Mouse (Mus musculus): Measurements from ENCODE around the gene Dnajc5. TPM values are rescaled to one million over a fixed set of nuclear protein-coding genes. Genes with fewer than 3 reads are reported as not detected.

Gene Dnajc5
- total RNA-seq (2014; rRNA removed; ENCODE audit: low replicate concordance) (146 and 190 TPM in 2 replicates), polyA plus RNA-seq (2015; fragmentation: Nextera tagmentation; extraction: Ambion mirVana) (60.0 and 72.6 TPM in 2 replicates)

DNA sequence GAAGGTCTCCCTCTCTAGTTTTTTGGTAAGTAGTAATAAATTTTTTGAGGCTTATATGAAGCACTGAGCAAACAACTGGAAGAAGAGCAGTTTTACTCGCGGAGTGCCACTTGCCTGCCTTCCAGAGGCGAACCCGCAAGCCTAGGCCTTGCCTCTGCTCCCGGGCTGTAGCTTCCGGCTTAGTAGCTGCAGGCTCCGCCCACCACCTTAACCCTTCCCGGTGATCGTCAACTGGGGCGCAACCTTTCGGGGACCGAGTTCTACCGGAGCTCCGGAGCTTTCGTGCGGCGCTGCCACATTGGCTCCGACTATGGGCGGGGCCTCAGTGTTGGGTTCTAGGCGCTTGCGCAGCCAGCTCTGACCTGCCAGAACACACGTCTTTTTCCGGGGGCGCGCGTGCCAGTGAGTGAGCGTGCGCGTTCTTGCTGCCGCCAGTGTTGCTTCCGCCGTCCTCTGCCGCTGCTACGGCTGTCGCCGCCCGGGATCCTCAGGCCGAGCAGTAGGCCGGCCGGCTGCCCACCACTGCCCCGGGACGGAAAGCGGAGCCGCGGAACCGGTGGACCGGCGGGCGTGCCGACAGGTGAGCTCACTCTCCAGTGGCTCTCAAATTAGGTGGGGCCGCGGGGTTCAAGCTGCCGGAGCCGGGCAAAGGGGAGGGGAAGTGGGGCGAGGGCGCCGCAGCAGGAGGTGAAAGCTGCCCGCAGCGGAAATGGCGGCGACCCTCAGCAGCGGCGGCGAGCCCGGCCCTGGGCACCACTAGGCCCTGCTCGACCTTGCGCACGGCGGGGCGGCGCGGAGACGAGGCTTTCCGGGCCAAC, at the start of gene Dnajc5:
Gene Dnajc5 (plus strand): TSS at position 368 of the 818 bp plus-strand sequence.
- under 1% methylated on average over 74 of the region's 74 CpGs for WGBS
- ATAC-seq (ENCODE audit: insufficient read depth, low read depth) = peak; percentile 97

DNA sequence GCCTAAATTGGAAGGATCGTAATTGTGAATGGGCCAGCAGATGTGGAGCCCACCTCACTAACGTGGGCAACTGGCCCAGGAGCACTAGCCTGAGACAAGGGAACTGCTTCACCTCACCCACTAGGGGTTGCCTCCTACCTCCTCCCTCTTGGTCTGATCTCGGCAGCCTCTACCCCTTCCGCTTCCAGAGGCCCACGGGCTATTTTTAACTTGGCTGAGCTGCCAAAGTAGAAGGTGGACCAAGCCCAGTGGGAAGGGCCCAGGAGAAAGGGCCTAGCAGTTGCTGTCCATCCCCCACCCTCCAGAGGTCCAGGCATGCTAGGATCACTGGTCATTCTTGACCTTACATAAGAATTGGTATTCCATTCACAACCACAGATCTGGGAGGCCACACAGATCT, 49.0 kb upstream of the Dnajc5 start:
- Histone ChIP-seq H3K4me2 (ENCODE audit: low read depth, low read length) (no peak overlapping the region), H3K4me1 (ENCODE audit: control insufficient read depth, insufficient read depth) (peaks cover 31% of the 10 kb centered on the region), H3K27me3 (ENCODE audit: control insufficient read depth, insufficient read depth, low read length) (no peaks in the 10 kb centered on the region), H3K27ac (ENCODE audit: low read depth) (peak overlapping the region; percentile 85), H3K9ac (replicated peaks; ENCODE audit: low read depth, low read length) (no peak overlapping the region), H3K4me3 (ENCODE audit: low read depth, low read length) (no peak overlapping the region), H3K9me3 (replicated peaks; ENCODE audit: control insufficient read depth, low read length) (no peaks in the 10 kb centered on the region), H3K36me3 (replicated peaks; ENCODE audit: control insufficient read depth, insufficient read depth, low read length) (no peaks in the 10 kb centered on the region)
- WGBS = 16% methylated on average over 5 of the region's 5 CpGs
- DNase-seq (ENCODE audit: low spot score) (peak; percentile 84), ATAC-seq (ENCODE audit: insufficient read depth, low read depth) (peak; percentile 90)
- 0 out of 2 replicates have a peak, but pooled peaks have one; percentile 53 for TF ChIP-seq EP300 (IDR thresholded peaks at IDR 0.05; ENCODE audit: low read depth)
- TF ChIP-seq CTCF (IDR thresholded peaks at IDR 0.05; ENCODE audit: low read depth) = no peak

More for the DNA sequence above, at the start of gene Dnajc5:
- DNase-seq (ENCODE audit: low spot score) = peak; percentile 98
- Histone ChIP-seq H3K4me1 (ENCODE audit: control insufficient read depth, insufficient read depth) (peaks cover 24% of the 10 kb centered on the region), H3K27me3 (ENCODE audit: control insufficient read depth, insufficient read depth, low read length) (no peaks in the 10 kb centered on the region), H3K36me3 (replicated peaks; ENCODE audit: control insufficient read depth, insufficient read depth, low read length) (peaks cover 23% of the 10 kb centered on the region), H3K9me3 (replicated peaks; ENCODE audit: control insufficient read depth, low read length) (no peaks in the 10 kb centered on the region), H3K9ac (replicated peaks; ENCODE audit: low read depth, low read length) (peak within 1 kb of the TSS; percentile 95), H3K4me3 (ENCODE audit: low read depth, low read length) (peak within 1 kb of the TSS; percentile 98), H3K4me2 (ENCODE audit: low read depth, low read length) (peak within 1 kb of the TSS; percentile 79), H3K27ac (ENCODE audit: low read depth) (peak within 1 kb of the TSS; percentile 99)
- TF ChIP-seq EP300 (IDR thresholded peaks at IDR 0.05; ENCODE audit: low read depth) (no peak), CTCF (IDR thresholded peaks at IDR 0.05; ENCODE audit: low read depth) (no peak)

DNA sequence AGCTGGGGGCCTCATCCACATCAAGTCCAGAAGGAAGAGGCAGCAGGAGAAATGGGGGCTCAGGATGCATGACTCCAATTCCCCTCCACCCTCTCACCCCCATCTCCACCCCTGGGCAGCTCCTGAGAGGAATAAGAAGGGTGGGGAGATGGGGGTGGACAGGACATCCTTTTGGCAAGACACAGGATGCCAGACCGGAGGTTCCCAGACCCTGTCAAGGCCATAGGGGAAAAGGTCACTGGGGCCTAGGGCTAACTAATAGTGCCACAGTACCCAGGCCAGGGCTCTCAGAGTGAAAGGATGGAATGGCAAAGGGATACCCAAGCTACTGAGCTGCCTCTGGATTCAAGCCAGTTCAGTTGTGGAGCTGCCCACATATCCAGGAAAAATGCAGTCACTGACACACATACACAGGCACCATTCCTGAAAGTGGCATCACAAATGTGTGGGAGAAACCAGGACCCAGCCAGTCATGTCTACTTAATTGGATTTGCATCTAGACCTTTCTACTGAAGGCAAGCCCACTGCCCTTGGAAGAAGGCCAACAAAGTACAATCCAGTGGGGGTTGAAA, 47.9 kb upstream of the Dnajc5 start:
- Histone ChIP-seq H3K4me1 (ENCODE audit: control insufficient read depth, insufficient read depth) (peaks cover 31% of the 10 kb centered on the region), H3K4me2 (ENCODE audit: low read depth, low read length) (no peak overlapping the region), H3K27ac (ENCODE audit: low read depth) (peak overlapping the region; percentile 85), H3K36me3 (replicated peaks; ENCODE audit: control insufficient read depth, insufficient read depth, low read length) (no peaks in the 10 kb centered on the region), H3K27me3 (ENCODE audit: control insufficient read depth, insufficient read depth, low read length) (no peaks in the 10 kb centered on the region), H3K4me3 (ENCODE audit: low read depth, low read length) (no peak overlapping the region), H3K9ac (replicated peaks; ENCODE audit: low read depth, low read length) (no peak overlapping the region), H3K9me3 (replicated peaks; ENCODE audit: control insufficient read depth, low read length) (no peaks in the 10 kb centered on the region)
- DNase-seq (ENCODE audit: low spot score) (no peak), ATAC-seq (ENCODE audit: insufficient read depth, low read depth) (no peak)
- 58% methylated on average over 1 of the region's 1 CpGs for WGBS
- TF ChIP-seq EP300 (IDR thresholded peaks at IDR 0.05; ENCODE audit: low read depth) (no peak), CTCF (IDR thresholded peaks at IDR 0.05; ENCODE audit: low read depth) (no peak)

DNA sequence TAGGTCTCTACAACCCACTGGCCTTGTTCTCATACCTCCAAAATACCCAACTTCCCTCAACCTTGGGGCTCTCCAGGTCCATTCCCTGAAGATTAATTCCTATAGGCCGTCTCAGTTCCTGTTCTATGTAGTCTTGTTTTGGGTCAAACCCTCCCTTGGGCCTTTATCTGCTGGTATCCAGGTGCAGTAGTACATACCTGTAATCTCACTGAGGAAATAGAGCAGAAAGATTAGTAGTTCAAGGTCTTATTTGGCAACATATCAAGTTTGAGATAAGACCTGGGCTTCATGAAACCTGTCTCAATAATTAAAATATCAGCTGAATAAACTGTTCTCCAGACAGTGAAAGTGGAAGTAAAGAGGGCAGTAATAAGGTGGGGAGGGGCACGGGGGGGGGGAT, 37.2 kb upstream of the Dnajc5 start:
- no peak for DNase-seq (ENCODE audit: low spot score)
- H3K9ac ChIP-seq (replicated peaks; ENCODE audit: low read depth, low read length) = peak overlapping the region; percentile 41; the same call in 1 of the 2 replicates
- H3K27ac ChIP-seq (ENCODE audit: low read depth) = peak overlapping the region; percentile 67
- peaks cover 17% of the 10 kb centered on the region; the same call in 1 of the 2 replicates for H3K4me1 ChIP-seq (ENCODE audit: control insufficient read depth, insufficient read depth)
- TF ChIP-seq EP300 (IDR thresholded peaks at IDR 0.05; ENCODE audit: low read depth) (no peak), CTCF (IDR thresholded peaks at IDR 0.05; ENCODE audit: low read depth) (no peak)
- H3K4me2 ChIP-seq (ENCODE audit: low read depth, low read length) = peak overlapping the region; percentile 52
- WGBS = 33% methylated on average over 2 of the region's 2 CpGs
- no peaks in the 10 kb centered on the region for H3K9me3 ChIP-seq (replicated peaks; ENCODE audit: control insufficient read depth, low read length)
- no peaks in the 10 kb centered on the region for H3K27me3 ChIP-seq (ENCODE audit: control insufficient read depth, insufficient read depth, low read length)
- H3K4me3 ChIP-seq (ENCODE audit: low read depth, low read length) = no peak overlapping the region
- ATAC-seq (ENCODE audit: insufficient read depth, low read depth) = no peak
- no peaks in the 10 kb centered on the region for H3K36me3 ChIP-seq (replicated peaks; ENCODE audit: control insufficient read depth, insufficient read depth, low read length)

DNA sequence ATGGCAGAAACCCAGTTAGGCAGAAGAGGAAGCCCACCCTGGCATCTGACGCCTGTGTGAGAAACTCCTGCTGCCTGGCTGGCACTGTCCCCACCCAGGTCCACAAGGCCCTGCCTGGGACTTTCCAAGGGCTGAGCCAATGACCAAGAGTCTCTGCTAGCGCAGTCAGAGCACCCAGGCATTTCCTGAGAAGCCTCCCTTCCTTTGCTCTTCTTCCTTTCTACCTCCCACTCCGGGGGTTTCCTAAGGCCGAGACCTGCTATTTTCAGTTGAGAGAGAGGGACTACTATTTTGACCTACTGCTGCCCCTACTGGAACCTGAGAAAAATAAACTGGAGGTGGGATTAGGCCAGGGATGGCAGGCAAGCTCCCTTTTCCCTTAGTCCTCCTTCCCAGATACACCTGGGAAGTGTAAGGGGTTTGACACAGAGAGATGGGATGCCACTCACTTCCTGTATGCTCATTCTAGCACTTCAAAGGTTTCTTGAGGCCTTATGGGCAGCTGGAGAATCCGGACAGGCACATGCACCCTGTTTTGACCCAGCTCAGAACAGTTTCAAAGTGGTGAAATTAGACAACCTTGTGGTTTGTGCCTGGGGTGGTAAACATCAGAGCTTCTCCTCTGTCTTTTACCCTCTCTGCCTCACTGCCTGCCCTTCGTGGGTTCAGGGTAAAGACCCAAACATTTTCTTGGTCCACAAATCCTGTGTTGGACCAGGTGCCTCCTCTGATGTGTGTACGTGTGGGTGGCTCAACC, 36.5 kb upstream of the Dnajc5 start:
- H3K4me3 ChIP-seq (ENCODE audit: low read depth, low read length) = peak overlapping the region; percentile 20
- H3K9me3 ChIP-seq (replicated peaks; ENCODE audit: control insufficient read depth, low read length) = no peaks in the 10 kb centered on the region
- DNase-seq (ENCODE audit: low spot score) = peak; percentile 72
- peak overlapping the region; percentile 67 for H3K27ac ChIP-seq (ENCODE audit: low read depth)
- 27% methylated on average over 7 of the region's 7 CpGs for WGBS
- H3K9ac ChIP-seq (replicated peaks; ENCODE audit: low read depth, low read length) = peak overlapping the region; percentile 41; the same call in 1 of the 2 replicates
- peaks cover 18% of the 10 kb centered on the region; the same call in 1 of the 2 replicates for H3K4me1 ChIP-seq (ENCODE audit: control insufficient read depth, insufficient read depth)
- ATAC-seq (ENCODE audit: insufficient read depth, low read depth) = peak; percentile 50
- H3K27me3 ChIP-seq (ENCODE audit: control insufficient read depth, insufficient read depth, low read length) = no peaks in the 10 kb centered on the region
- no peaks in the 10 kb centered on the region for H3K36me3 ChIP-seq (replicated peaks; ENCODE audit: control insufficient read depth, insufficient read depth, low read length)
- peak; percentile 56 for TF ChIP-seq CTCF (IDR thresholded peaks at IDR 0.05; ENCODE audit: low read depth)
- TF ChIP-seq EP300 (IDR thresholded peaks at IDR 0.05; ENCODE audit: low read depth) = peak; percentile 63; the same call in 1 of the 2 replicates
- H3K4me2 ChIP-seq (ENCODE audit: low read depth, low read length) = peak overlapping the region; percentile 52

Measured in heart, postnatal 0 days (tissue).